Mouse (Mus musculus): ENCODE measurements around the gene Wfdc15a. TPM values are rescaled to one million over a fixed set of nuclear protein-coding genes. Genes with fewer than 3 reads are reported as not detected.

The Wfdc15a gene
- polyA plus RNA-seq, 1 experiment, result not detected

DNA sequence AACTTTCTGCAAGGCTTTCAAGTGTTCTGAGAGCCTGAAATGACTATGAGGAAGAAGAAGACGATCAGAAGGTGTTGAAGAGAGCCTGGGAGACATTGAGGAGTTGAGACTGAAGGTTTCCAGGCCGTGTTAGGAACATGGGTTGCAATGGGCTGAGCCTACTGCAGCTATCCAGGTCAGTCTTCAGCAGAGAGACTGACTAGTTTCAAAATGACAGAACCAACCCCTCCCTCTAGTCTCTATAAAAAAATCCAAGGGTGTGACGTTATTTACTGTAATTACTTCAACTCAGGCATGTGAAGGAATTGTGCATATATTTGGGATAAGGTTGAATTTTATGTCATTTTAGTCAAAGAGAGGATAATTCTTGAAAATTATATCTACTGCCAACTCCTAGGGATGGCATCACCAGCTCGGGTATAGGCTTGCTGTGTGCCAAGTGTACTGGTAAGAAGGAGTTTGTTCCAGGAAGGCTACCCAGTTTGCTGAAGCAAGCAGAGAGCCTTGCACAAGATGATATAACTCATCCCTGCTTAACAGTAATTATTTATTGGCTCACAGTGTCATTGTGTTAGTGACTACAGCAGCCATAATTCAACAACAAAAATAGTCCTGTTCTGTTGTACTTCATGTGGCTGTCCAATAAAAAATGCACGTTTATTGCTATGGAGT is 4.8 kb downstream of the Wfdc15a start:
- H3K4me3 ChIP-seq (ENCODE audit: low read depth, low read length), result no peak overlapping the region
- TF ChIP-seq CTCF (IDR thresholded peaks at IDR 0.05; ENCODE audit: low read depth, low read length) (no peak), EP300 (IDR thresholded peaks at IDR 0.05; ENCODE audit: insufficient read depth, low read depth, low read length) (no peak), POLR2A (IDR thresholded peaks at IDR 0.05; ENCODE audit: insufficient read depth, low read length) (no peak)
- H3K27me3 ChIP-seq (ENCODE audit: control insufficient read depth, insufficient read depth, low read length, poor library complexity, severe bottlenecking), result no peaks in the 10 kb centered on the region
- no peak overlapping the region for H3K27ac ChIP-seq (ENCODE audit: insufficient read depth, low read length)
- H3K36me3 ChIP-seq (ENCODE audit: control insufficient read depth, insufficient read depth, low read length, poor library complexity, severe bottlenecking), result no peaks in the 10 kb centered on the region
- H3K9ac ChIP-seq (ENCODE audit: low read depth, poor library complexity, severe bottlenecking), result no peak overlapping the region
- no peaks in the 10 kb centered on the region for H3K9me3 ChIP-seq (replicated peaks; ENCODE audit: control insufficient read depth, insufficient read depth, low read length, poor library complexity, severe bottlenecking)
- H3K4me1 ChIP-seq (ENCODE audit: control insufficient read depth, insufficient read depth, low read length), result peaks cover 1% of the 10 kb centered on the region

DNA sequence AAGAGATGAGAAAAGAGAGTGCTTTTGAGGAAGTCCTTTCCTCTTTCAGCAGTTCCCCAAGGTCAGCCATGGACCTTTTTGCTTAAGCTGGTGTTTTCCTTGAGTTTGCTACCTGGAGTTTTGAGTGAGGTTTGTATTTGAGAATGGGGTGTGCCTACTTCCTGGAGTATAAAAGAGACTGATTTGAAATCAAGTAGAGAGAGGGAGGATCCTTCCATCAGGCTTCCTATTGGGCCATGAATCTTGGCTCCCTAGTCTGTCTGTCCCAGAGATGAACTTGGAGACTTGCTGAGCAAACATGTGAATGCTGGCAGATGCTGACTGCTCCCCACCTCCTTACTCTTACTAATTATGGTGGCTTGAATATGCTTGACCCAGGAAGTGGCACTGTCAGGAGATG is 7.7 kb downstream of the Wfdc15a start:
- Histone ChIP-seq H3K4me1 (ENCODE audit: control insufficient read depth, insufficient read depth, low read length) (peaks cover 1% of the 10 kb centered on the region), H3K36me3 (ENCODE audit: control insufficient read depth, insufficient read depth, low read length, poor library complexity, severe bottlenecking) (no peaks in the 10 kb centered on the region)
- no peak for TF ChIP-seq CTCF (IDR thresholded peaks at IDR 0.05; ENCODE audit: low read depth, low read length)
- TF ChIP-seq EP300 (IDR thresholded peaks at IDR 0.05; ENCODE audit: insufficient read depth, low read depth, low read length), result no peak
- TF ChIP-seq POLR2A (IDR thresholded peaks at IDR 0.05; ENCODE audit: insufficient read depth, low read length), result no peak

DNA sequence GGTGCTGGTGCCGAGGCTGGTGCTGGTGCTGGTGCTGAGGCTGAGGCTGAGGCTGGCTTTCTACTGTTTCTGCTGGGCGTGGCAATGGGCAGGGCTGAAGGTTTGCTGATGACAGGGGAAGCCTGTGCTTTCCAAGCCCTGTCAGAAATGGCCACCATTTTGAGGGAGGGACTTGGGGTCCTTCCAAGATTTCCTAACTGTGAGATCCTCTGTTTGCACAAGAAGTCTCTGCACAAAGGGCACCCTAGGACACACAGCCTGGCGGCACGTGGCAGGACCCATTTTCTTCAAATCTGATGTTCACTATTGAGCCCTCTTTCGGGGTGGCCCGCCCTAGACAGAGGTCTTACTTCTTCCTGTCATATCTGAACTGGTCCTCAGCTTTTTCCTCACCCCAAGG is 9.4 kb downstream of the Wfdc15a start, which contains the start of gene Wfdc12:
Gene Wfdc12 (minus strand): TSS at position 33 of the 400 bp plus-strand sequence.
- no peaks in the 10 kb centered on the region for H3K9me3 ChIP-seq (replicated peaks; ENCODE audit: control insufficient read depth, insufficient read depth, low read length, poor library complexity, severe bottlenecking)
- H3K9ac ChIP-seq (ENCODE audit: low read depth, poor library complexity, severe bottlenecking), result no peak within 1 kb of the TSS
- TF ChIP-seq CTCF (IDR thresholded peaks at IDR 0.05; ENCODE audit: low read depth, low read length) (no peak), POLR2A (IDR thresholded peaks at IDR 0.05; ENCODE audit: insufficient read depth, low read length) (no peak), EP300 (IDR thresholded peaks at IDR 0.05; ENCODE audit: insufficient read depth, low read depth, low read length) (no peak)
- no peak within 1 kb of the TSS for H3K4me3 ChIP-seq (ENCODE audit: low read depth, low read length)
- H3K27ac ChIP-seq (ENCODE audit: insufficient read depth, low read length), result no peak within 1 kb of the TSS
- H3K4me1 ChIP-seq (ENCODE audit: control insufficient read depth, insufficient read depth, low read length), result peaks cover 1% of the 10 kb centered on the region
- H3K27me3 ChIP-seq (ENCODE audit: control insufficient read depth, insufficient read depth, low read length, poor library complexity, severe bottlenecking), result no peaks in the 10 kb centered on the region
- H3K36me3 ChIP-seq (ENCODE audit: control insufficient read depth, insufficient read depth, low read length, poor library complexity, severe bottlenecking), result no peaks in the 10 kb centered on the region

More for the DNA sequence above, 7.7 kb downstream of the Wfdc15a start:
- H3K9ac ChIP-seq (ENCODE audit: low read depth, poor library complexity, severe bottlenecking), result no peak overlapping the region
- H3K27me3 ChIP-seq (ENCODE audit: control insufficient read depth, insufficient read depth, low read length, poor library complexity, severe bottlenecking), result no peaks in the 10 kb centered on the region
- H3K27ac ChIP-seq (ENCODE audit: insufficient read depth, low read length), result no peak overlapping the region
- no peak overlapping the region for H3K4me3 ChIP-seq (ENCODE audit: low read depth, low read length)
- no peaks in the 10 kb centered on the region for H3K9me3 ChIP-seq (replicated peaks; ENCODE audit: control insufficient read depth, insufficient read depth, low read length, poor library complexity, severe bottlenecking)

DNA sequence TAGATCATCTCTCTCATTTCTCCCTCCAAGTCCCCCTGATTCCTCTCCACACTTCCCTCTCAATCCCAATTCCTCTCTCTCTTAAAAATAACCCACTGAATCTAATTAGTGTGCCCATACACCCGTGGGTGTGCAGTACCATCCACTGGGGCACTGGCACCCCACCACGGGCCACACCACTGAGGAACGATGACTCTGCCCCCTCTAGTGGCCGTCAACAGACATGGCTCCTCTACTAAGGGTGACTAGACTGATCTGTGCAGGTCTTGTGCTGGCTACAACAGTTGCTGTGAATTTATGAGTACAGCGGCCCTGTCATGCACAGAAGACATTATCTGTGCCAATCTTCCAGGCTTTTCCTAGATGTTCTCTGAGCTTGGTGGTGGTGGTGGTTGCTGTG is 11.2 kb downstream of the Wfdc15a start:
- H3K4me1 ChIP-seq (ENCODE audit: control insufficient read depth, insufficient read depth, low read length), result peaks cover 1% of the 10 kb centered on the region
- no peak for TF ChIP-seq POLR2A (IDR thresholded peaks at IDR 0.05; ENCODE audit: insufficient read depth, low read length)
- TF ChIP-seq CTCF (IDR thresholded peaks at IDR 0.05; ENCODE audit: low read depth, low read length), result peak; percentile 80
- no peak overlapping the region for H3K4me3 ChIP-seq (ENCODE audit: low read depth, low read length)
- H3K27ac ChIP-seq (ENCODE audit: insufficient read depth, low read length), result no peak overlapping the region
- H3K9me3 ChIP-seq (replicated peaks; ENCODE audit: control insufficient read depth, insufficient read depth, low read length, poor library complexity, severe bottlenecking), result no peaks in the 10 kb centered on the region
- H3K27me3 ChIP-seq (ENCODE audit: control insufficient read depth, insufficient read depth, low read length, poor library complexity, severe bottlenecking), result no peaks in the 10 kb centered on the region
- H3K9ac ChIP-seq (ENCODE audit: low read depth, poor library complexity, severe bottlenecking), result no peak overlapping the region
- no peaks in the 10 kb centered on the region for H3K36me3 ChIP-seq (ENCODE audit: control insufficient read depth, insufficient read depth, low read length, poor library complexity, severe bottlenecking)

DNA sequence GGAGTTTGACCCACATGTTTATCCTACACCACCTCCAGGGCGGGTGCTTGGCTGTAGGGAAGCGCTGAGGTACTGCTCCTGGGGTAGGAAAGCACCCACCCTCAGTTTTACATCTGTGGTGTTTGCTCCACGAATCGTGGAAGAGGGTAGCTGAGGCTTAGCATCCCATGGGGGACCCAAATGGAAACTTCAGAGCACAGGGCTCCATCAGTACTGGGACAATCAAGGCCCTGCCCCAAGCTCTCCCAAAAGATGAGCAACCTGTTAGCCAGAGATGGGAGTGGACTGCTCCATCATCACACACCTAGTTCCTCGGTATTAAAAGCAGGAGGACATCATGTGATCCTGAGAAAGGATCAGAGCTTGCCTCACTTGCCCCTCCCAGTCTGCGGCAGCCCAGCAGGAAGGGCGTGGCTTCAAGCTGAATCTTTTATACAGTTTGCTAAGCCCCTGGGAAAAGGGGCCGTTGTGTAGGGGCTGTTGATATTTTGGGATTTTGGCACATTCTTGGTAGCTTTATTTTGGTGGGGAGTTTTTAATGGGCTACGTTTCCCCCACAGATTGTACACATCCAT is 15.7 kb downstream of the Wfdc15a start:
- no peaks in the 10 kb centered on the region for H3K4me1 ChIP-seq (ENCODE audit: control insufficient read depth, insufficient read depth, low read length)
- H3K9ac ChIP-seq (ENCODE audit: low read depth, poor library complexity, severe bottlenecking), result no peak overlapping the region
- no peak for TF ChIP-seq POLR2A (IDR thresholded peaks at IDR 0.05; ENCODE audit: insufficient read depth, low read length)
- TF ChIP-seq EP300 (IDR thresholded peaks at IDR 0.05; ENCODE audit: insufficient read depth, low read depth, low read length), result no peak
- TF ChIP-seq CTCF (IDR thresholded peaks at IDR 0.05; ENCODE audit: low read depth, low read length), result no peak
- H3K36me3 ChIP-seq (ENCODE audit: control insufficient read depth, insufficient read depth, low read length, poor library complexity, severe bottlenecking), result no peaks in the 10 kb centered on the region
- H3K9me3 ChIP-seq (replicated peaks; ENCODE audit: control insufficient read depth, insufficient read depth, low read length, poor library complexity, severe bottlenecking), result no peaks in the 10 kb centered on the region
- no peaks in the 10 kb centered on the region for H3K27me3 ChIP-seq (ENCODE audit: control insufficient read depth, insufficient read depth, low read length, poor library complexity, severe bottlenecking)
- H3K4me3 ChIP-seq (ENCODE audit: low read depth, low read length), result no peak overlapping the region
- no peak overlapping the region for H3K27ac ChIP-seq (ENCODE audit: insufficient read depth, low read length)

DNA sequence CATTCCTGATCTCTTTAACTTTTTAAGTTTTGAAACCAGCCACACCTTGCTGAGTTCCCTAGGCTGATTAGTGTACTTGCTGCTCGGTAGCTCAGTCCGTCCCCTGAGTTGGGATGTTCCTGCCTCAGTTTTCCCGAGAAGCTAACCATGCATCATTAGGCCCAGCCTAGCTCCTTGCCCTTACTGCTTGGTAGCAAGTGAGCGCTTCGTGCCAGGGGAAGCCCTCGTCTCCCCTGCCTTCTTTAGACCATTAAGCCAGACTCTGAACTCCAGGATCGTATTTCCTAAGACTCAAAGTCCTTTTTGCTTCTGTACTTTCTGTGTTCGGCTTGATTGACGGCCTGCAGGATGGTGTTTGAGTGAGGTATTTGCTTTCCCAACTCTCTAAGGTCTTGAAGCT is 16.6 kb downstream of the Wfdc15a start:
- no peak overlapping the region for H3K4me3 ChIP-seq (ENCODE audit: low read depth, low read length)
- H3K27me3 ChIP-seq (ENCODE audit: control insufficient read depth, insufficient read depth, low read length, poor library complexity, severe bottlenecking), result no peaks in the 10 kb centered on the region
- TF ChIP-seq POLR2A (IDR thresholded peaks at IDR 0.05; ENCODE audit: insufficient read depth, low read length) (no peak), CTCF (IDR thresholded peaks at IDR 0.05; ENCODE audit: low read depth, low read length) (no peak), EP300 (IDR thresholded peaks at IDR 0.05; ENCODE audit: insufficient read depth, low read depth, low read length) (no peak)
- no peaks in the 10 kb centered on the region for H3K36me3 ChIP-seq (ENCODE audit: control insufficient read depth, insufficient read depth, low read length, poor library complexity, severe bottlenecking)
- no peak overlapping the region for H3K9ac ChIP-seq (ENCODE audit: low read depth, poor library complexity, severe bottlenecking)
- H3K27ac ChIP-seq (ENCODE audit: insufficient read depth, low read length), result no peak overlapping the region
- H3K9me3 ChIP-seq (replicated peaks; ENCODE audit: control insufficient read depth, insufficient read depth, low read length, poor library complexity, severe bottlenecking), result no peaks in the 10 kb centered on the region
- no peaks in the 10 kb centered on the region for H3K4me1 ChIP-seq (ENCODE audit: control insufficient read depth, insufficient read depth, low read length)
